Mouse (Mus musculus) retina, adult 2 months (tissue): ENCODE results near the gene Mxd3.

ENCODE experiments used
- DNase-seq: peaks from one replicate; pipeline ENCODE4 v3.0.0-alpha.2; 2012; ENCODE audit warnings: low read depth, low spot score

Gene Mxd3

GRCm38 (mm10) chr13:55329683-55330566, at the start of gene Mxd3:
TSS of gene Mxd3 (minus strand) at chr13:55329823.
- DNase-seq, result peak; percentile 26

GRCm38 (mm10) chr13:55378907-55379580, 49.4 kb upstream of the Mxd3 start:
- no peak for DNase-seq

- no peak for DNase-seq
These were observed 46.3 kb upstream of the Mxd3 start for GRCm38 (mm10) chr13:55375877-55376276.

GRCm38 (mm10) chr13:55374206-55374924, 44.7 kb upstream of the Mxd3 start:
- no peak for DNase-seq

GRCm38 (mm10) chr13:55371740-55372139, 42.1 kb upstream of the Mxd3 start:
- DNase-seq, result no peak

- no peak for DNase-seq
These were observed 41.5 kb upstream of the Mxd3 start for GRCm38 (mm10) chr13:55371007-55371681.

- no peak for DNase-seq
These were observed 40.6 kb upstream of the Mxd3 start for GRCm38 (mm10) chr13:55370234-55370633.

- no peak for DNase-seq
These were observed 40.0 kb upstream of the Mxd3 start, which contains the start of gene Rgs14 for GRCm38 (mm10) chr13:55369531-55370114. TSS of gene Rgs14 (plus strand) at chr13:55369732.

- no peak for DNase-seq
These were observed 38.8 kb upstream of the Mxd3 start for GRCm38 (mm10) chr13:55368401-55368800.

GRCm38 (mm10) chr13:55362453-55363060, 32.9 kb upstream of the Mxd3 start, which contains the start of gene Lman2:
TSS of gene Lman2 (minus strand) at chr13:55362783.
- peak; percentile 94 for DNase-seq

GRCm38 (mm10) chr13:55361974-55362452, 32.4 kb upstream of the Mxd3 start:
- no peak for DNase-seq

GRCm38 (mm10) chr13:55361145-55361544, 31.5 kb upstream of the Mxd3 start:
- no peak for DNase-seq

- DNase-seq, result no peak
These were observed 17.1 kb upstream of the Mxd3 start for GRCm38 (mm10) chr13:55346745-55347144.

GRCm38 (mm10) chr13:55344286-55344685, 14.7 kb upstream of the Mxd3 start:
- no peak for DNase-seq

GRCm38 (mm10) chr13:55342469-55342868, 12.8 kb upstream of the Mxd3 start:
- DNase-seq, result no peak

- no peak for DNase-seq
These were observed 9.6 kb upstream of the Mxd3 start for GRCm38 (mm10) chr13:55339259-55339658.

GRCm38 (mm10) chr13:55338131-55339054, 8.8 kb upstream of the Mxd3 start:
- no peak for DNase-seq

- DNase-seq, result no peak
These were observed 7.8 kb upstream of the Mxd3 start for GRCm38 (mm10) chr13:55337341-55337975.

- DNase-seq, result no peak
These were observed 6.1 kb upstream of the Mxd3 start for GRCm38 (mm10) chr13:55335701-55336100.
